Mouse (Mus musculus) ES-Bruce4 (cell line): ENCODE results near the gene Lrrc42.

Experiments used
- CTCF ChIP-seq: IDR thresholded peaks from one replicate; pipeline ENCODE4 v1.8.1; 2011; ENCODE audit warnings: low read depth, low read length
- POLR2A ChIP-seq: IDR thresholded peaks from one replicate; pipeline ENCODE4 v1.8.1; 2011; ENCODE audit warnings: low read length; ENCODE audit not compliant: insufficient read depth

DNA sequence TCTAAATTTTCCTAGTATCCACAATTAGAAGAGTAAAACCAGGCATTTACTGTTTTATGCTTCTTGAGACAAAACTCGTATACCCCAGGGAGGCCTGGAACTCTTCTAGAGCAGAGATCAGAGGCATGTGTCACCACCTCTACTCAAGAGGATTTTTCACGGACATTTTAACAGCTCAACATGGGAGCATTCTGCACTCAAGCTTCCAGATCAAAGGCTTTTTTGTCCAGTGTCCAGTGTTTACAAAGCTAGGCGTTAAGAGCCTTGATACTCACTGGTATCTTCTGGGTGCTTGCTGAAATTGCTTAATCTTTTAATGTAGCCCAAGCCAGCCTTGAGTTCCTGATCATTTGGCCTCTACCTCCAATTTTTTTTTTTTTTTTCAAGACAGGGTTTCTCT lies 21.1 kb downstream of the Lrrc42 start:
- TF ChIP-seq CTCF (no peak), POLR2A (no peak)
